In the genomic region with DNA sequence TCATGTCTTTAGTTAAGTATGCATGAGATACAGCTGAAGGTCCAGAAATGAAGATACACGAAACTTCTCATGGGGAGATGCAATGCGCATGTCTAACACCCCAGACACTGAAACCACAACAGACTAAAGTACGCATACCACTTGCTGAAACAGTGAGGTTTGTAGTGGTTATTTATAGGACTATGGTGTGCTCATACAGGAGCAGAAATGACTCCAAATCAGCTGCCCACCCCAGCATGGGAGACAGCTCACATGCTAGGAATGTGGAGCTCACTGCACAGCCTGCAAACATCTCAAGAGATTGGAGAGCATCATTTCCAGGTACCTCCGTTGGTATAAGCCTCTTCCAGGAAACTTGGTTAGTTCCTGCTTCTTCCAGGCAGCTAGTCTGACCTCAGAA, we compare ENCODE assay signal across 17 mouse cellular contexts.
"Had no signal": no experiment of that assay in that cellular context is flagged by ENCODE, and none has a peak within 500 bp of the region (broad histone marks: within the 10 kb centered on the region; RNA-seq: fewer than 3 reads in every experiment).

No protein-coding gene starts in this region.

- H3K27me3 ChIP-seq: midbrain, embryonic 15.5 days; neural tube, embryonic 13.5 days; neural tube, embryonic 15.5 days had no signal

- H3K4me3 ChIP-seq: midbrain, embryonic 13.5 days; midbrain, embryonic 15.5 days; neural tube, embryonic 13.5 days; neural tube, embryonic 15.5 days had no signal

- ATAC-seq: midbrain, embryonic 13.5 days; midbrain, embryonic 15.5 days had no signal

- H3K4me2 ChIP-seq: lung, embryonic 14.5 days; midbrain, embryonic 11.5 days; midbrain, embryonic 13.5 days; midbrain, embryonic 15.5 days; neural tube, embryonic 13.5 days; neural tube, embryonic 15.5 days had no signal

- H3K36me3 ChIP-seq: midbrain, embryonic 13.5 days; midbrain, embryonic 15.5 days; neural tube, embryonic 13.5 days; neural tube, embryonic 15.5 days had no signal

- H3K9me3 ChIP-seq: midbrain, embryonic 13.5 days; midbrain, embryonic 15.5 days; neural tube, embryonic 13.5 days; neural tube, embryonic 15.5 days had no signal

- DNase-seq: lung, adult 18-20 months; lung, embryonic 14.5 days; lung, postnatal 10 days; lung, postnatal 4 days; retina, postnatal 1 day; right cerebral cortex, adult 18-20 months; right cerebral cortex, postnatal 25 days; right cerebral cortex, postnatal 4 days; spleen, adult 18-20 months; thymus, adult 2 months; thymus, postnatal 25 days; thymus, postnatal 4 days had no signal

- H3K27ac ChIP-seq: midbrain, embryonic 13.5 days; midbrain, embryonic 15.5 days; neural tube, embryonic 13.5 days; neural tube, embryonic 15.5 days had no signal

- H3K9ac ChIP-seq: lung, embryonic 14.5 days; midbrain, embryonic 13.5 days; midbrain, embryonic 15.5 days; neural tube, embryonic 13.5 days; neural tube, embryonic 15.5 days had no signal
